Mouse (Mus musculus) lung, adult 10 weeks (tissue): ENCODE data around the gene Gprc5b. TPM values are rescaled to one million over a fixed set of nuclear protein-coding genes. Genes with fewer than 3 reads are reported as not detected.

Experiments used
- polyA plus RNA-seq: library from polyadenylated mRNA; stranded (reverse); fragments of 350-450 nt; fragmentation: Illumina TruSeq; extraction: RNeasy Lipid Tissue Mini Kit (QIAGEN cat#74804); gene quantifications from one replicate; pipeline ENCODE4 v1.2.3, GENCODE M21; 2014; ENCODE audit warnings: low read depth, low replicate concordance; ENCODE audit not compliant: insufficient read depth

The Gprc5b gene
- 8.6 TPM for polyA plus RNA-seq

GRCm38 (mm10) chr7:118995007-118995406 is at the start of gene Gprc5b:
Gene Gprc5b (minus strand): TSS chr7:118995211.

Other genes starting within 250 kb of the Gprc5b start
- gene Iqck, start 139.5 kb downstream of the Gprc5b start, polyA plus RNA-seq = 3.4 TPM
- gene Knop1, start 139.0 kb downstream of the Gprc5b start, polyA plus RNA-seq = 8.2 TPM
- not detected for gene Gpr139, start 189.4 kb upstream of the Gprc5b start, polyA plus RNA-seq